Mouse (Mus musculus): ENCODE measurements around the gene Cldn9.

DNA sequence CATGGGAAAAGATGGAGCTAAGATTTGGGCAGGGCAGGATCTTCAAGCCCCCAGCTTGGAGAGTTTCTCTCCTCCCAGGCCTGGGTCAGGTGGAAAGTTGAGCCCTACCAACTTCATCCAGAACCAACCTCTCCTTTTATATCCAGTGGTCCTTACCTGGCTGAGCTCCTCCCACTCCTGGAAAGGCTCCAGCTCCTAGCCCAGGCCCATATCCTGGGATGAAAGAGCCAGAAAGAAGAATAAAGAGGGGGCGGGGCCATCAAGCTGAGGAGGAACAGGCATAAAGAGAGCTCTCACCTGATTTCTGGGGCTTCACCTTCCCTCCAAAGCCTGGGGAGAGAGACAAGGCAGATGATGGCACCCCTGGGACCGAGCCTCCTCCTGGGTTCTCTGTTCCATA lies 33.2 kb upstream of the Cldn9 start:
- TF ChIP-seq CTCF (IDR thresholded peaks at IDR 0.05; ENCODE audit: low read depth) (no peak), EP300 (IDR thresholded peaks at IDR 0.05; ENCODE audit: low read depth) (no peak)

Data from liver, postnatal 0 days (tissue).